Mouse (Mus musculus) spleen, adult 10 weeks (tissue): ENCODE measurements around the gene Hspa8. TPM values are rescaled to one million over a fixed set of nuclear protein-coding genes. Genes with fewer than 3 reads are reported as not detected.

ENCODE experiments used
- polyA plus RNA-seq: library from polyadenylated mRNA; stranded (reverse); fragments of 350-450 nt; fragmentation: Illumina TruSeq; extraction: RNeasy Lipid Tissue Mini Kit (QIAGEN cat#74804); gene quantifications from one replicate; pipeline ENCODE4 v1.2.3, GENCODE M21; 2015; ENCODE audit warnings: low replicate concordance; ENCODE audit not compliant: insufficient read depth

The Hspa8 gene
- polyA plus RNA-seq: 2,377 TPM

DNA sequence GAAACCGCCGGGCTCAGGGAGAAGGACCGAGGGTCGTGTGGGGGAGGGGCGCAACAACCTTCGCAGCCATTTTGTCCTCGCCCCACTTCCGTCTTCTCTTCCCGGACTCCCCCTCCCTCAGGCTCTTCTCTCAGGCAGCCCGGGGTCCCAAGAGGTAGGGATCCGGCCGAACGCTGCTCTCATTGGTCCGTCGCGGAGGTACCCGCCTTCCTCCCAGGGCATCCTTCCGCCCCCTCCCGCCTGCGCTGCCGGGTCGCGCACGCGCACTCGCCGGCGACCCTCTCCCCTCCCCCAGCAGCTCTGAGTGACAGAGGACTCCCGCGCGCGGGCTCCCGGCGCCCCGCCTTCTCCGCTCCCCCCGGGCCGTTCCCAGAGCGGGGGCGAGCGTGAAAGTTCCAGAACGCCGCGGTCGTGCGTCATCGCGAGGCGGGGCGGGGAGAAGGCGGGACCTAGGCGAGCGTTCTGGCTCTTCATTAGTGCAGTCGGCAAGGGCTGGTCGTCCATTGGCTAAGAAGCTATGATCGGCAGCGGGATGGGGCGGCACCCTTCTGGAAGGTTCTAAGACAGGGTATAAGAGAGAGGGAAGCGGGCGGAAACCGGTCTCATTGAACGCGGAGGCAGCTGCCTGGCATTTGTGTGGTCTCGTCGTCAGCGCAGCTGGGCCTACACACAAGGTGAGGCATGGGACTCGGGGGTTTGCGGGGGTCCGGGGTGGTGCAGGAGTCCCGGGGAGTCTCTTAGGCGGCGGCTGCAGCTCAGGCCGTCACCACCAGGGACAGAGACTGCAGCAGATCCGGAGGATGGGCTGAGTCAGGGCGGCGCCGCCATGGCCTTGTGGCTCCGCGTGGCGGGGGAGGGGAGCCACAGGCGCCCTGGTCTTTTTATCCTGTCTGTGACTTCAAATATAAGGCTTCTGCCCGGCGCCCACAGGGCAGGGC, at the start of gene Hspa8:
TSS of gene Hspa8 (plus strand) at position 310 of the 938 bp plus-strand sequence.

Other genes starting within 250 kb of the Hspa8 start
- gene Gm21915, start 130.4 kb upstream of the Hspa8 start, polyA plus RNA-seq: not detected
- gene Clmp, start 115.0 kb upstream of the Hspa8 start, polyA plus RNA-seq: 5.3 TPM
- gene Bsx, start 73.1 kb downstream of the Hspa8 start, polyA plus RNA-seq: not detected
- not detected for gene Jhy, start 163.1 kb downstream of the Hspa8 start, polyA plus RNA-seq
- 6.9 TPM for gene Crtam, start 203.6 kb downstream of the Hspa8 start, polyA plus RNA-seq